Mouse (Mus musculus): Measurements from ENCODE around the gene C1qtnf1. TPM values are rescaled to one million over a fixed set of nuclear protein-coding genes. Genes with fewer than 3 reads are reported as not detected.

The C1qtnf1 gene
- polyA plus RNA-seq, 1 experiment = 9.8 TPM

Other genes with a start within 250 kb of the C1qtnf1 start
- 16.1 TPM for gene Cyth1, start 179.6 kb upstream of the C1qtnf1 start, polyA plus RNA-seq (2012; fragmentation: generic; extraction: Trizol)
- gene Usp36, start 138.0 kb upstream of the C1qtnf1 start, polyA plus RNA-seq (2012; fragmentation: generic; extraction: Trizol) = 19.5 TPM
- gene Cep295nl, start 85.7 kb upstream of the C1qtnf1 start, polyA plus RNA-seq (2012; fragmentation: generic; extraction: Trizol) = 0.60 TPM
- 321 TPM for gene Timp2, start 72.5 kb upstream of the C1qtnf1 start, polyA plus RNA-seq (2012; fragmentation: generic; extraction: Trizol)
- gene Lgals3bp, start 26.1 kb upstream of the C1qtnf1 start, polyA plus RNA-seq (2012; fragmentation: generic; extraction: Trizol) = 16.4 TPM
- 33.7 TPM for gene Cant1, start 9.1 kb upstream of the C1qtnf1 start, polyA plus RNA-seq (2012; fragmentation: generic; extraction: Trizol)
- 5.1 TPM for gene Engase, start 48.6 kb downstream of the C1qtnf1 start, polyA plus RNA-seq (2012; fragmentation: generic; extraction: Trizol)

Data from myocyte (in vitro differentiated cells).